Mouse (Mus musculus) C2C12 (cell line): ENCODE data around the gene Fsd2.
A peak's percentile ranks its signal among the peaks of the same experiment; 100 is the strongest.

Experiments
- CEBPB ChIP-seq: IDR thresholded peaks from one replicate; pipeline ENCODE4 v1.6.1; 2011; ENCODE audit warnings: low read depth, mild to moderate bottlenecking, control low read depth, moderate library complexity
- CTCF ChIP-seq: IDR thresholded peaks from one replicate; pipeline ENCODE4 v1.5.1; 2011; ENCODE audit not compliant: control insufficient read depth, insufficient read depth, insufficient read length
- MAX ChIP-seq: IDR thresholded peaks from one replicate; pipeline ENCODE4 v1.6.1; 2011; ENCODE audit warnings: mild to moderate bottlenecking, control low read depth
- MYOD1 ChIP-seq: IDR thresholded peaks from one replicate; pipeline ENCODE4 v1.6.1; 2011; ENCODE audit warnings: low read depth; ENCODE audit not compliant: control insufficient read depth, insufficient read length
- MYOG ChIP-seq: IDR thresholded peaks from one replicate; pipeline ENCODE4 v1.6.1; 2011; ENCODE audit not compliant: control insufficient read depth, insufficient read length; ENCODE audit errors: extremely low read depth
- USF1 ChIP-seq: IDR thresholded peaks from one replicate; pipeline ENCODE4 v1.6.1; 2011; ENCODE audit warnings: low read depth, mild to moderate bottlenecking, control low read depth, moderate library complexity

GRCm38 (mm10) chr7:81571108-81571940 lies 4.6 kb upstream of the Fsd2 start, which contains the start of gene Whamm:
- TF ChIP-seq MAX (no peak), CTCF (peak; percentile 15), MYOD1 (no peak), CEBPB (no peak), USF1 (no peak), MYOG (no peak)
